Mouse (Mus musculus) stomach, postnatal 0 days (tissue): Measurements from ENCODE around the gene Ube2j1. TPM values are rescaled to one million over a fixed set of nuclear protein-coding genes. Genes with fewer than 3 reads are reported as not detected.
"Not testable (repeated sequence)": the region's sequence is repeated elsewhere in the genome, so short reads cannot be mapped to it uniquely, and the experiment has no call there.

Source experiments
- ATAC-seq: fragments of 200-750 bp; cut with Nextera tagmentation; 2 replicates; pipeline ENCODE4 v1.8.0; 2017; ENCODE audit not compliant: low FRiP score, low TSS enrichment
- DNase-seq: peaks from one replicate; pipeline ENCODE4 v3.0.0-alpha.2; 2016; ENCODE audit warnings: low spot score
- H3K27ac ChIP-seq: fragments of 300-500 bp; sonication (generic); replicated peaks from 2 replicates; pipeline ENCODE4 v1.5.1; 2014; ENCODE audit warnings: mild to moderate bottlenecking, control low read depth
- H3K27me3 ChIP-seq: fragments of 300-500 bp; sonication (generic); 2 replicates; pipeline ENCODE4 v1.6.1; 2014; ENCODE audit warnings: low read length; ENCODE audit not compliant: control insufficient read depth, insufficient read depth
- H3K36me3 ChIP-seq: fragments of 300-500 bp; sonication (generic); 2 replicates; pipeline ENCODE4 v1.6.1; 2014; ENCODE audit warnings: low read length, mixed read lengths; ENCODE audit not compliant: control insufficient read depth, insufficient read depth
- H3K4me1 ChIP-seq: fragments of 300-500 bp; sonication (generic); replicated peaks from 2 replicates; pipeline ENCODE4 v1.6.1; 2014; ENCODE audit warnings: antibody characterized with exemption; ENCODE audit not compliant: control insufficient read depth, insufficient read depth
- H3K4me2 ChIP-seq: fragments of 300-500 bp; sonication (generic); replicated peaks from 2 replicates; pipeline ENCODE4 v1.6.1; 2014; ENCODE audit warnings: low read depth, mild to moderate bottlenecking, control low read depth, moderate library complexity
- H3K4me3 ChIP-seq: fragments of 300-500 bp; sonication (generic); 2 replicates; pipeline ENCODE4 v1.5.1; 2014; ENCODE audit warnings: low read depth, low read length, control low read depth
- H3K9ac ChIP-seq: fragments of 300-500 bp; sonication (generic); 2 replicates; pipeline ENCODE4 v1.6.1; 2014; ENCODE audit warnings: mild to moderate bottlenecking, low read length, control low read depth, mixed read lengths
- H3K9me3 ChIP-seq: fragments of 300-500 bp; sonication (generic); 2 replicates; pipeline ENCODE4 v1.6.1; 2016; ENCODE audit warnings: low read length; ENCODE audit not compliant: control insufficient read depth
- CTCF ChIP-seq: IDR thresholded peaks from 2 replicates; pipeline ENCODE4 v1.5.1; 2016; ENCODE audit warnings: antibody characterized with exemption, low read depth, mild to moderate bottlenecking, moderate library complexity
- EP300 ChIP-seq: optimal IDR thresholded peaks from 2 replicates; pipeline ENCODE3; 2016; ENCODE audit warnings: antibody characterized with exemption
- WGBS: fragments of 180-500 bp; shearing (Covaris S2); extraction: QIAGEN DNeasy Blood & Tissue Kit; methylation state at CpG from one replicate; pipeline ENCODE4 v1.1.7; 2014; 5-methylcytosine and 5-hydroxymethylcytosine counted together
- polyA plus RNA-seq: library from polyadenylated mRNA; unstranded; fragments of >200 nt; fragmentation: Nextera tagmentation; extraction: Ambion mirVana; gene quantifications from 2 replicates; pipeline ENCODE4 v1.2.1, GENCODE M21; 2015

The Ube2j1 gene
- polyA plus RNA-seq, 1 experiment from 2014 or later, result 35.1 TPM

- Histone ChIP-seq H3K27ac (no peak overlapping the region), H3K9me3 (no peaks in the 10 kb centered on the region), H3K4me3 (no peak overlapping the region), H3K9ac (no peak overlapping the region), H3K4me1 (no peaks in the 10 kb centered on the region), H3K4me2 (no peak overlapping the region), H3K36me3 (no peaks in the 10 kb centered on the region), H3K27me3 (no peaks in the 10 kb centered on the region)
- DNase-seq (no peak), ATAC-seq (no peak)
- WGBS, result 88% methylated on average over 5 of the region's 5 CpGs
- TF ChIP-seq CTCF (no peak), EP300 (no peak)
Measured at GRCm38 (mm10) chr4:32996083-32996482, 35.1 kb upstream of the Ube2j1 start.

- TF ChIP-seq CTCF (no peak), EP300 (no peak)
- Histone ChIP-seq H3K4me2 (no peak overlapping the region), H3K36me3 (no peaks in the 10 kb centered on the region), H3K4me3 (no peak overlapping the region), H3K4me1 (no peaks in the 10 kb centered on the region), H3K9me3 (no peaks in the 10 kb centered on the region), H3K27ac (no peak overlapping the region), H3K9ac (no peak overlapping the region), H3K27me3 (no peaks in the 10 kb centered on the region)
- DNase-seq (no peak), ATAC-seq (no peak)
- 84% methylated on average over 5 of the region's 5 CpGs for WGBS
Measured at GRCm38 (mm10) chr4:32997571-32997970, 33.6 kb upstream of the Ube2j1 start.

GRCm38 (mm10) chr4:32998996-32999395, 32.2 kb upstream of the Ube2j1 start:
- 97% methylated on average over 8 of the region's 8 CpGs for WGBS
- no peak overlapping the region for H3K4me3 ChIP-seq
- no peaks in the 10 kb centered on the region for H3K4me1 ChIP-seq
- TF ChIP-seq CTCF (no peak), EP300 (no peak)
- ATAC-seq (no peak), DNase-seq (no peak)
- H3K27me3 ChIP-seq, result no peaks in the 10 kb centered on the region
- no peak overlapping the region for H3K27ac ChIP-seq
- no peaks in the 10 kb centered on the region for H3K36me3 ChIP-seq
- no peaks in the 10 kb centered on the region for H3K9me3 ChIP-seq
- H3K9ac ChIP-seq, result no peak overlapping the region
- H3K4me2 ChIP-seq, result no peak overlapping the region

- H3K9ac ChIP-seq, result no peak overlapping the region
- H3K27me3 ChIP-seq, result no peaks in the 10 kb centered on the region
- no peaks in the 10 kb centered on the region for H3K4me1 ChIP-seq
- ATAC-seq, result no peak
- DNase-seq, result no peak
- no peaks in the 10 kb centered on the region for H3K36me3 ChIP-seq
- no peaks in the 10 kb centered on the region for H3K9me3 ChIP-seq
- H3K27ac ChIP-seq, result no peak overlapping the region
- 65% methylated on average over 3 of the region's 3 CpGs for WGBS
- no peak for TF ChIP-seq EP300
- no peak for TF ChIP-seq CTCF
- H3K4me2 ChIP-seq, result no peak overlapping the region
- H3K4me3 ChIP-seq, result no peak overlapping the region
Measured at GRCm38 (mm10) chr4:33002081-33002480, 29.1 kb upstream of the Ube2j1 start.

GRCm38 (mm10) chr4:33005595-33006470, 25.4 kb upstream of the Ube2j1 start:
- 91% methylated on average over 10 of the region's 10 CpGs for WGBS

GRCm38 (mm10) chr4:33006844-33007243, 24.4 kb upstream of the Ube2j1 start:
- TF ChIP-seq CTCF (no peak), EP300 (no peak)
- Histone ChIP-seq H3K4me2 (no peak overlapping the region), H3K9ac (no peak overlapping the region), H3K9me3 (no peaks in the 10 kb centered on the region), H3K4me3 (no peak overlapping the region), H3K4me1 (no peaks in the 10 kb centered on the region), H3K27me3 (no peaks in the 10 kb centered on the region), H3K36me3 (no peaks in the 10 kb centered on the region), H3K27ac (no peak overlapping the region)
- no peak for ATAC-seq
- DNase-seq, result no peak
- WGBS, result 89% methylated on average over 11 of the region's 11 CpGs

More at GRCm38 (mm10) chr4:33005595-33006470, 25.4 kb upstream of the Ube2j1 start:
- H3K36me3 ChIP-seq, H3K4me2 ChIP-seq, H3K27me3 ChIP-seq, DNase-seq, H3K9me3 ChIP-seq, H3K4me3 ChIP-seq, H3K9ac ChIP-seq, H3K27ac ChIP-seq, ATAC-seq, H3K4me1 ChIP-seq: not testable (repeated sequence)
